Mouse (Mus musculus) lung, embryonic 16.5 days (tissue): ENCODE results near the gene Osbpl9. TPM values are rescaled to one million over a fixed set of nuclear protein-coding genes. Genes with fewer than 3 reads are reported as not detected.

ENCODE experiments used
- ATAC-seq: fragments of 200-750 bp; cut with Nextera tagmentation; 2 replicates; pipeline ENCODE4 v1.8.0; 2017; ENCODE audit warnings: low read depth, mild to moderate bottlenecking, moderate library complexity
- H3K27ac ChIP-seq: fragments of 300-500 bp; sonication (generic); 2 replicates; pipeline ENCODE4 v1.5.1; 2014; ENCODE audit warnings: mild to moderate bottlenecking, control low read depth, low read length
- H3K27me3 ChIP-seq: fragments of 300-500 bp; sonication (generic); 2 replicates; pipeline ENCODE4 v1.6.1; 2014; ENCODE audit warnings: low read depth, low read length, mixed read lengths; ENCODE audit not compliant: control insufficient read depth, insufficient read depth
- H3K36me3 ChIP-seq: fragments of 300-500 bp; sonication (generic); 2 replicates; pipeline ENCODE4 v1.6.1; 2014; ENCODE audit warnings: low read length; ENCODE audit not compliant: control insufficient read depth, insufficient read depth
- H3K4me1 ChIP-seq: fragments of 300-500 bp; sonication (generic); replicated peaks from 2 replicates; pipeline ENCODE4 v1.6.1; 2014; ENCODE audit warnings: low read length, mixed read lengths; ENCODE audit not compliant: control insufficient read depth, insufficient read depth
- H3K4me2 ChIP-seq: fragments of 300-500 bp; sonication (generic); 2 replicates; pipeline ENCODE4 v1.6.1; 2014; ENCODE audit warnings: low read depth, low read length, control low read depth
- H3K4me3 ChIP-seq: fragments of 300-500 bp; sonication (generic); 2 replicates; pipeline ENCODE4 v1.5.1; 2014; ENCODE audit warnings: mild to moderate bottlenecking, low read length, control low read depth
- H3K9ac ChIP-seq: fragments of 300-500 bp; sonication (generic); 2 replicates; pipeline ENCODE4 v1.6.1; 2014; ENCODE audit warnings: low read length, control low read depth
- H3K9me3 ChIP-seq: fragments of 300-500 bp; sonication (generic); 2 replicates; pipeline ENCODE4 v1.6.1; 2016; ENCODE audit warnings: low read length; ENCODE audit not compliant: control insufficient read depth
- WGBS: fragments of 180-500 bp; shearing (Covaris S2); extraction: QIAGEN DNeasy Blood & Tissue Kit; methylation state at CpG from one replicate; pipeline ENCODE4 v1.1.7; 2014; 5-methylcytosine and 5-hydroxymethylcytosine counted together
- microRNA counts: library from miRNA; unstranded; fragments of <30 nt; microRNA quantifications from one replicate; lab custom pipeline; 2016
- microRNA-seq: library from miRNA; unstranded; fragments of <30 nt; microRNA quantifications from one replicate; pipeline ENCODE4, GENCODE M21; 2016
- polyA plus RNA-seq: library from polyadenylated mRNA; unstranded; fragments of >200 nt; fragmentation: Nextera tagmentation; extraction: Ambion mirVana; gene quantifications from 2 replicates; pipeline ENCODE4 v1.2.1, GENCODE M21; 2015

Gene Osbpl9
- polyA plus RNA-seq, 1 experiment from 2014 or later, result 76.0 TPM

GRCm38 (mm10) chr4:109025061-109025460 lies 177.0 kb downstream of the Osbpl9 start:
- H3K9ac ChIP-seq, result no peak overlapping the region
- H3K4me3 ChIP-seq, result no peak overlapping the region
- peaks cover 14% of the 10 kb centered on the region for H3K36me3 ChIP-seq
- no peaks in the 10 kb centered on the region for H3K9me3 ChIP-seq
- no peak overlapping the region for H3K4me2 ChIP-seq
- no peaks in the 10 kb centered on the region for H3K4me1 ChIP-seq
- 68% methylated on average over 3 of the region's 3 CpGs for WGBS
- H3K27me3 ChIP-seq, result no peaks in the 10 kb centered on the region
- H3K27ac ChIP-seq, result no peak overlapping the region
- ATAC-seq, result no peak

GRCm38 (mm10) chr4:109021976-109022375 lies 180.1 kb downstream of the Osbpl9 start:
- ATAC-seq, result no peak
- H3K36me3 ChIP-seq, result peaks cover 9% of the 10 kb centered on the region; the same call in 1 of the 2 replicates
- WGBS, result 50% methylated on average over 1 of the region's 1 CpGs

DNA sequence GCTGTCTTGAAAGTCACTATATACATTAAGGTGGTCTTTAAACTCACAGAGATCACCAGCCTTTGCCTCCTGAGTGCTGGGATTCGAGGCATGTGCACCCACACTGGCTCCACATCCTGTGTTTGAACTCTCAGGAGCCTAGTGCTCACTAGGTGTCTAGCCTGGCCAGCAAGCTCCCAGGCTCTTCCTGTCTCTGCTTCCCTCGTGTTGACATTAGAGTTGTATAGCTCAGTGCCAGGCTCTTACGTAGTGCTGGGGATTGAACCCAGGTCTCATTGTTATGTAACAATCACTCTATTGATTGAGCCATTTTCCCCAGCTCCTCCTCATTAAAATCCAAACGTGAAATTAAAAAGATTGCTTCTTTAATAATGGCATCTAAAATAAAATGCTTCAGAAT lies 182.8 kb downstream of the Osbpl9 start:
- WGBS, result 70% methylated on average over 4 of the region's 4 CpGs
- H3K9ac ChIP-seq, result no peak overlapping the region
- H3K27ac ChIP-seq, result no peak overlapping the region
- no peak overlapping the region for H3K4me3 ChIP-seq
- H3K4me2 ChIP-seq, result no peak overlapping the region
- no peak for ATAC-seq
- H3K9me3 ChIP-seq, result no peaks in the 10 kb centered on the region
- H3K27me3 ChIP-seq, result no peaks in the 10 kb centered on the region
- H3K36me3 ChIP-seq, result peaks cover 9% of the 10 kb centered on the region; the same call in 1 of the 2 replicates
- no peaks in the 10 kb centered on the region for H3K4me1 ChIP-seq

More at GRCm38 (mm10) chr4:109021976-109022375, 180.1 kb downstream of the Osbpl9 start:
- H3K9ac ChIP-seq, result no peak overlapping the region
- H3K4me1 ChIP-seq, result no peaks in the 10 kb centered on the region
- no peaks in the 10 kb centered on the region for H3K27me3 ChIP-seq
- H3K9me3 ChIP-seq, result no peaks in the 10 kb centered on the region
- H3K4me2 ChIP-seq, result no peak overlapping the region
- no peak overlapping the region for H3K27ac ChIP-seq
- no peak overlapping the region for H3K4me3 ChIP-seq

DNA sequence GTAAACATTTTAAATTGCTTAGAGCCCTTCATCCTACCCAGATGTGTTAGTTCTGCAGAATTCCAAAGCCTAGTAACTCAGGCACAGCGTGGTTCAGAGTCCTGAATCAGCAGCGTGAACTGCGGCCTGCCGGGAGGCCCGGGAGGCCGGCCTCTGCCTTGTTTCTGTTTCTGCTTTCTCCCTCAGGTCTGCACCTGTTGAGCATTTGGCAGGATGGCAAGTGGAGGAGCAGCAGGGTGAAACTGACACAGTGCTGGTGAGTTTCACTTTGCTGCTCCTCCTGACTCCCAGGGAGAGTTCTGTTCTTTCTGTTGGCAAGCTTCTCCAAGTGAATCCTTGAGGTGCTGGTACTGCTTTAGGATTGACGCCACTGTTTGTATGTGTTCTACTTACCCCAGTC lies 184.6 kb downstream of the Osbpl9 start:
- Histone ChIP-seq H3K27ac (no peak overlapping the region), H3K9ac (no peak overlapping the region), H3K4me2 (no peak overlapping the region), H3K36me3 (peaks cover 6% of the 10 kb centered on the region; the same call in 1 of the 2 replicates), H3K4me3 (no peak overlapping the region), H3K4me1 (no peaks in the 10 kb centered on the region), H3K27me3 (no peaks in the 10 kb centered on the region), H3K9me3 (no peaks in the 10 kb centered on the region)
- ATAC-seq, result no peak
- 62% methylated on average over 7 of the region's 7 CpGs for WGBS

GRCm38 (mm10) chr4:109014091-109014490 lies 188.0 kb downstream of the Osbpl9 start:
- H3K4me3 ChIP-seq, result no peak overlapping the region
- H3K4me2 ChIP-seq, result no peak overlapping the region
- H3K27me3 ChIP-seq, result no peaks in the 10 kb centered on the region
- 88% methylated on average over 4 of the region's 4 CpGs for WGBS
- no peak overlapping the region for H3K9ac ChIP-seq
- no peak overlapping the region for H3K27ac ChIP-seq
- H3K36me3 ChIP-seq, result peaks cover 6% of the 10 kb centered on the region; the same call in 1 of the 2 replicates
- H3K9me3 ChIP-seq, result no peaks in the 10 kb centered on the region
- no peak for ATAC-seq
- no peaks in the 10 kb centered on the region for H3K4me1 ChIP-seq

MicroRNAs within 50 kb of the gene (microRNA counts, 519-probe panel; counts per million panel counts)
- microRNA mmu-miR-761 (lab: Ali Mortazavi, UCI), result 1,164 counts per million, percentile 11 among the panel's probes with 10 or more counts

Small RNA genes lying within 50 kb of the gene (microRNA-seq; reads per million reads assigned to microRNA genes)
- gene Mir761, result not detected

Other genes starting within 250 kb of the Osbpl9 start
- 57.4 and 62.7 TPM in 2 replicates for gene Nrd1, start 201.6 kb downstream of the Osbpl9 start, polyA plus RNA-seq
- 0.13 and 0.18 TPM in 2 replicates for gene Calr4, start 32.2 kb upstream of the Osbpl9 start, polyA plus RNA-seq
- gene Eps15, start 78.0 kb upstream of the Osbpl9 start, polyA plus RNA-seq, result 42.8 and 47.8 TPM in 2 replicates
- gene Ttc39a, start 204.4 kb upstream of the Osbpl9 start, polyA plus RNA-seq, result 7.3 and 7.8 TPM in 2 replicates